Mouse (Mus musculus): Measurements from ENCODE around the gene Gm42791.

The Gm42791 gene

GRCm38 (mm10) chr5:148977698-148978457 is 17.1 kb downstream of the Gm42791 start:
- DNase-seq (ENCODE audit: low read depth, low spot score), result no peak

GRCm38 (mm10) chr5:148976876-148977275 is 18.1 kb downstream of the Gm42791 start:
- DNase-seq (ENCODE audit: low read depth, low spot score), result no peak

- DNase-seq (ENCODE audit: low read depth, low spot score), result no peak
These were observed 19.9 kb downstream of the Gm42791 start for GRCm38 (mm10) chr5:148975035-148975434.

GRCm38 (mm10) chr5:148973019-148973668 is 21.8 kb downstream of the Gm42791 start:
- DNase-seq (ENCODE audit: low read depth, low spot score), result no peak

- no peak for DNase-seq (ENCODE audit: low read depth, low spot score)
These were observed 22.8 kb downstream of the Gm42791 start for GRCm38 (mm10) chr5:148972167-148972566.

- DNase-seq (ENCODE audit: low read depth, low spot score), result no peak
These were observed 25.3 kb downstream of the Gm42791 start for GRCm38 (mm10) chr5:148969648-148970047.

- no peak for DNase-seq (ENCODE audit: low read depth, low spot score)
These were observed 25.9 kb downstream of the Gm42791 start for GRCm38 (mm10) chr5:148968958-148969576.

GRCm38 (mm10) chr5:148968179-148968578 is 26.8 kb downstream of the Gm42791 start:
- no peak for DNase-seq (ENCODE audit: low read depth, low spot score)

- no peak for DNase-seq (ENCODE audit: low read depth, low spot score)
These were observed 28.6 kb downstream of the Gm42791 start for GRCm38 (mm10) chr5:148966395-148966794.

GRCm38 (mm10) chr5:148965691-148966333 is 29.1 kb downstream of the Gm42791 start:
- DNase-seq (ENCODE audit: low read depth, low spot score), result no peak

GRCm38 (mm10) chr5:148965089-148965591 is 29.8 kb downstream of the Gm42791 start:
- no peak for DNase-seq (ENCODE audit: low read depth, low spot score)

GRCm38 (mm10) chr5:148964251-148964650 is 30.7 kb downstream of the Gm42791 start:
- DNase-seq (ENCODE audit: low read depth, low spot score), result no peak

- no peak for DNase-seq (ENCODE audit: low read depth, low spot score)
These were observed 34.7 kb downstream of the Gm42791 start for GRCm38 (mm10) chr5:148960211-148960610.

- no peak for DNase-seq (ENCODE audit: low read depth, low spot score)
These were observed 35.6 kb downstream of the Gm42791 start for GRCm38 (mm10) chr5:148959068-148959990.

GRCm38 (mm10) chr5:148958355-148958754 is 36.6 kb downstream of the Gm42791 start:
- no peak for DNase-seq (ENCODE audit: low read depth, low spot score)

GRCm38 (mm10) chr5:148956898-148957535 is 37.9 kb downstream of the Gm42791 start:
- no peak for DNase-seq (ENCODE audit: low read depth, low spot score)

- no peak for DNase-seq (ENCODE audit: low read depth, low spot score)
These were observed 38.9 kb downstream of the Gm42791 start for GRCm38 (mm10) chr5:148956091-148956490.

- DNase-seq (ENCODE audit: low read depth, low spot score), result no peak
These were observed 39.4 kb downstream of the Gm42791 start for GRCm38 (mm10) chr5:148955575-148955974.

- DNase-seq (ENCODE audit: low read depth, low spot score), result no peak
These were observed 40.5 kb downstream of the Gm42791 start for GRCm38 (mm10) chr5:148954314-148955060.

- no peak for DNase-seq (ENCODE audit: low read depth, low spot score)
These were observed 41.8 kb downstream of the Gm42791 start for GRCm38 (mm10) chr5:148953098-148953497.

Data from WW6 (cell line).